Mouse (Mus musculus) right cerebral cortex, postnatal 14 days (tissue): ENCODE results near the gene Mydgf.
A peak's percentile ranks its signal among the peaks of the same experiment; 100 is the strongest.

ENCODE experiments used
- DNase-seq: peaks from one replicate; pipeline ENCODE4 v3.0.0; 2022

The Mydgf gene

GRCm38 (mm10) chr17:56185281-56186141, 1.8 kb upstream of the Mydgf start:
- no peak for DNase-seq

GRCm38 (mm10) chr17:56182975-56183657, 604 bp downstream of the Mydgf start:
- no peak for DNase-seq

GRCm38 (mm10) chr17:56175416-56175815, 8.3 kb downstream of the Mydgf start:
- no peak for DNase-seq

GRCm38 (mm10) chr17:56173401-56174046, 10.2 kb downstream of the Mydgf start:
- DNase-seq = peak; percentile 28

- no peak for DNase-seq
These were observed 11.8 kb downstream of the Mydgf start for GRCm38 (mm10) chr17:56171881-56172280.

- DNase-seq = no peak
These were observed 12.3 kb downstream of the Mydgf start for GRCm38 (mm10) chr17:56171456-56171855.

- DNase-seq = no peak
These were observed 13.1 kb downstream of the Mydgf start for GRCm38 (mm10) chr17:56170636-56171035.

GRCm38 (mm10) chr17:56169830-56170229, 13.9 kb downstream of the Mydgf start:
- DNase-seq = no peak

- no peak for DNase-seq
These were observed 18.0 kb downstream of the Mydgf start for GRCm38 (mm10) chr17:56165671-56166070.

- no peak for DNase-seq
These were observed 19.2 kb downstream of the Mydgf start for GRCm38 (mm10) chr17:56164510-56164909.

GRCm38 (mm10) chr17:56163523-56164102, 20.1 kb downstream of the Mydgf start:
- DNase-seq = no peak

- DNase-seq = peak; percentile 94
These were observed 21.4 kb downstream of the Mydgf start, which contains the start of gene Tnfaip8l1 for GRCm38 (mm10) chr17:56162231-56162774. Tnfaip8l1 (plus strand) TSS chr17:56162477.

- DNase-seq = peak; percentile 39
These were observed 24.0 kb downstream of the Mydgf start for GRCm38 (mm10) chr17:56159729-56160128.

GRCm38 (mm10) chr17:56153643-56154042, 30.1 kb downstream of the Mydgf start:
- DNase-seq = peak; percentile 44

GRCm38 (mm10) chr17:56149897-56150296, 33.8 kb downstream of the Mydgf start:
- DNase-seq = no peak

- DNase-seq = no peak
These were observed 34.7 kb downstream of the Mydgf start for GRCm38 (mm10) chr17:56148790-56149618.

- DNase-seq = no peak
These were observed 35.4 kb downstream of the Mydgf start for GRCm38 (mm10) chr17:56148280-56148679.

GRCm38 (mm10) chr17:56147420-56147819, 36.3 kb downstream of the Mydgf start:
- no peak for DNase-seq

GRCm38 (mm10) chr17:56146131-56146530, 37.6 kb downstream of the Mydgf start:
- no peak for DNase-seq

GRCm38 (mm10) chr17:56144546-56144945, 39.2 kb downstream of the Mydgf start:
- DNase-seq = no peak

- peak; percentile 71 for DNase-seq
These were observed 41.8 kb downstream of the Mydgf start for GRCm38 (mm10) chr17:56141702-56142605.
